Mouse (Mus musculus): ENCODE results near the gene Mon1b. TPM values are rescaled to one million over a fixed set of nuclear protein-coding genes. Genes with fewer than 3 reads are reported as not detected.

Gene Mon1b
- polyA plus RNA-seq, 1 experiment from 2014 or later: 7.7 TPM

- no peak overlapping the region for H3K4me3 ChIP-seq
- 75% methylated on average over 3 of the region's 3 CpGs for WGBS
- H3K4me1 ChIP-seq: no peaks in the 10 kb centered on the region
- H3K36me3 ChIP-seq (replicated peaks): no peaks in the 10 kb centered on the region
- no peak overlapping the region for H3K27ac ChIP-seq (replicated peaks)
- H3K9me3 ChIP-seq: no peaks in the 10 kb centered on the region
- H3K27me3 ChIP-seq (replicated peaks; ENCODE audit: low read depth, poor library complexity, severe bottlenecking): no peaks in the 10 kb centered on the region
- DNase-seq (ENCODE audit: low spot score): no peak
These were observed 44.0 kb downstream of the Mon1b start for GRCm38 (mm10) chr8:113679361-113679760.

DNA sequence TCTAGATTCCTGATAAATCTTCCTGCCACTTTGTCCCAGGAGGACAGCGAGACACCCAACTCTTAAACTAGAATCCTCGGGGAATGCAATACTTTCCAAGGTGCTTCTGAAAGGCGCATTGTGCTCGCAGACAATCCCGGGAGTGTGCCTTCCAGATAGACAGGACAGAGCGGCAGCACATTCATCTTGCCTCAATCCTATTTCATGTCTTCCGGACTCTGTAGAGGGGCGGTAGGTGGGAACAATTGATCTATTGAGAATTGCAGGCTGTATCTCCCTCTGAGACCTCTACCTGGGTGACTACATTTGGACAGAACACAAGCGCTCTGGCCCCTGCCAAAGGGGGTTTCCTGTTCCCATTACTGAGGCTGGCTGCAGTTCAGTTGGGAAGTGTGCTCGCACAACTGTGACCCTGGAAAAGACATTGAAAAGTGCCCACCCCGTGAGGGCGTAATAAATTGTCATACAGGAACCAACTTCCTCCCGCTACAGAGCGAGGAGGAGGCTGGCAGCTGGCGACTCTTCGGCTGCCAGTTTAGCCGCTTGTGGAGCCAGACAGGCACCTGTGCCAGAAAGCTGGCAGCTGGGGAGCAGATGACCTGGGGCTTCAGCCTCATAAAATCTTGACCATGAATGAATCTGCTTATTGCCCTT, 52.6 kb downstream of the Mon1b start:
- Histone ChIP-seq H3K36me3 (replicated peaks) (no peaks in the 10 kb centered on the region), H3K4me3 (no peak overlapping the region), H3K9me3 (no peaks in the 10 kb centered on the region), H3K27ac (replicated peaks) (no peak overlapping the region), H3K27me3 (replicated peaks; ENCODE audit: low read depth, poor library complexity, severe bottlenecking) (no peaks in the 10 kb centered on the region), H3K4me1 (0 out of 2 replicates have a peak, but pooled peaks cover 4% of the 10 kb centered on the region)
- no peak for DNase-seq (ENCODE audit: low spot score)
- WGBS: 63% methylated on average over 17 of the region's 17 CpGs

DNA sequence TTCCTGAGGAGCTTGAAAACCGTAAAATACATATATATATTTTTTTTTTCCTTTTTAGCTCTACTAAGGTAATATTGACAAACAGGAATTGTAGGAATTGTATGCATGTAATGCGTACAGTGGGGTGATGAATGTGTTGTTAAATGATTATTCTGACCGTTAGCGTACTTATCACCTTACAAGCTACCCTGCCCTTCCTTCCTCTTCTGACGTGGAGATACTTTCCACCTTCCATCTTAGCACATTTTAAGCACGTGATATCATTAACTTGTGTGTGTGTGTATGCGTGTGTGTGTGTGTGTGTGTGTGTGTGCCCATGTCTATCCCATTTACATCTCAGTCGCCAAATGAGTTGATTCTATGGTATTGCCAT, 53.1 kb downstream of the Mon1b start:
- WGBS: 91% methylated on average over 8 of the region's 8 CpGs
- no peak overlapping the region for H3K27ac ChIP-seq (replicated peaks)
- H3K27me3 ChIP-seq (replicated peaks; ENCODE audit: low read depth, poor library complexity, severe bottlenecking): no peaks in the 10 kb centered on the region
- no peaks in the 10 kb centered on the region for H3K9me3 ChIP-seq
- no peak overlapping the region for H3K4me3 ChIP-seq
- H3K4me1 ChIP-seq: 0 out of 2 replicates have a peak, but pooled peaks cover 4% of the 10 kb centered on the region
- no peaks in the 10 kb centered on the region for H3K36me3 ChIP-seq (replicated peaks)
- DNase-seq (ENCODE audit: low spot score): no peak

DNA sequence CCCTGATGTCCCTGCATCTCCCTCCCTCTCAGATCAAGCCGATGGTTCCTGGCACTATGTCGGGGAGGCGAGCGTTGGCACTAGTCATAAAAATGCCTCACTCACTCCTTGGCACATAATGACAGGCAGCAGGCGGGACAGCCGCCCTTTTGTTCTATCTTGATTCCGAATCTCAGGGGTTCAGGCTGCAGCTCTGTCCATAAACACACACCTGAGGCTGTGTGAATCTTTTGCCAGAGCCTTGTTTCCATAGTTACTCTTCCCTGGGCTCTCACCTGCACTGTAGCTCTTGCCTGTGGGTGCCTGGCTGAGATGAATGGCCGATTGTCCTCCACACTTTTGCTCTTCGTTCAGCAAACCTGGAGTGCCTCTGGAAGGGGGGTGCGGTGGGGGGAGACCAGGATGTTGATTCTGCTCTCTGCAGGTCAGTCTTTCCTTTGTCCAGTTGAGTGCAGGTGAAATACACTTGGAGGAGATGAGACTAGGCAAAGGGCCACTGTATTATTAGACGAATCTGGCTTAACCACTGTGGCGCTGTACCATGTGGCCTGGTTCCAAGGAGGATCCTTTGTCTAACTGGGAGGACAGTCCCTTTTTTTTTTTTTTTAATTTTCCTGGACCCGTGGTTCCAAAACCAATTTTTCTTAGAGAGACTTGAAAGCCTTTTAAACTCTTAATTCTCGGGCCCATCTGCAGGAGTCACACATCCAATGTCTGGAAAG, 56.4 kb downstream of the Mon1b start:
- no peaks in the 10 kb centered on the region for H3K9me3 ChIP-seq
- H3K27me3 ChIP-seq (replicated peaks; ENCODE audit: low read depth, poor library complexity, severe bottlenecking): no peaks in the 10 kb centered on the region
- no peaks in the 10 kb centered on the region for H3K36me3 ChIP-seq (replicated peaks)
- 77% methylated on average over 14 of the region's 14 CpGs for WGBS
- no peak overlapping the region for H3K27ac ChIP-seq (replicated peaks)
- H3K4me3 ChIP-seq: no peak overlapping the region
- 0 out of 2 replicates have a peak, but pooled peaks cover 4% of the 10 kb centered on the region for H3K4me1 ChIP-seq
- no peak for DNase-seq (ENCODE audit: low spot score)

Other genes with a start within 250 kb of the Mon1b start
- not detected in 2 replicates for gene Syce1l, start 7.6 kb downstream of the Mon1b start, polyA plus RNA-seq (2016; fragmentation: Nextera tagmentation; extraction: Ambion mirVana)
- gene Adamts18, start 213.2 kb downstream of the Mon1b start, polyA plus RNA-seq (2016; fragmentation: Nextera tagmentation; extraction: Ambion mirVana): 3.7 and 4.6 TPM in 2 replicates

All from embryonic facial prominence, embryonic 10.5 days (tissue).